In genomic region chr3:87948378-87949265, GRCm38 (mm10) we compare ENCODE assay signal across 8 mouse cellular contexts. TPM values are rescaled to one million over a fixed set of nuclear protein-coding genes. Genes with fewer than 3 reads are reported as not detected.
DNase-seq lines count a peak whose midpoint lies in the region; ATAC-seq and TF ChIP-seq lines count a peak whose summit lies in the region.

Gene Crabp2, plus strand, starts transcription at chr3:87948666.

- no peak for TF ChIP-seq EP300 in heart, adult 2 months (IDR thresholded peaks at IDR 0.05; ENCODE audit: insufficient read depth, low read depth, low read length)
- no peak for TF ChIP-seq EP300 in stomach, postnatal 0 days (optimal IDR thresholded peaks at IDR 0.05)

- H3K9me3 ChIP-seq in heart, embryonic 13.5 days: no peaks in the 10 kb centered on the region
- H3K9me3 ChIP-seq in forebrain, embryonic 15.5 days: no peaks in the 10 kb centered on the region
- H3K9me3 ChIP-seq in liver, embryonic 15.5 days (replicated peaks): no peaks in the 10 kb centered on the region
- H3K9me3 ChIP-seq in stomach, postnatal 0 days (ENCODE audit: control insufficient read depth, low read length): no peaks in the 10 kb centered on the region

- no peak for TF ChIP-seq CTCF in heart, adult 2 months (IDR thresholded peaks at IDR 0.05)
- TF ChIP-seq CTCF in stomach, postnatal 0 days (IDR thresholded peaks at IDR 0.05; ENCODE audit: low read depth): no peak

- peak within 1 kb of the TSS; percentile 71 for H3K9ac ChIP-seq in heart, embryonic 13.5 days
- H3K9ac ChIP-seq in heart, adult 2 months (ENCODE audit: low read depth, low read length): no peak within 1 kb of the TSS
- H3K9ac ChIP-seq in forebrain, embryonic 15.5 days (replicated peaks): peak within 1 kb of the TSS; percentile 40
- H3K9ac ChIP-seq in liver, embryonic 15.5 days: no peak within 1 kb of the TSS
- H3K9ac ChIP-seq in stomach, postnatal 0 days (ENCODE audit: low read length): 0 out of 2 replicates have a peak within 1 kb of the TSS, but pooled peaks have one; percentile 31

- no peak for TF ChIP-seq POLR2A in heart, adult 2 months (IDR thresholded peaks at IDR 0.05; ENCODE audit: insufficient read depth, low read depth, low read length)

- 2% methylated on average over 35 of the region's 35 CpGs for WGBS in heart, embryonic 13.5 days
- 5% methylated on average over 35 of the region's 35 CpGs for WGBS in heart, adult 2 months
- 2% methylated on average over 35 of the region's 35 CpGs for WGBS in forebrain, embryonic 15.5 days
- WGBS in liver, embryonic 15.5 days (ENCODE audit: insufficient replicate concordance): 3% methylated on average over 35 of the region's 35 CpGs
- 9% methylated on average over 35 of the region's 35 CpGs for whole genome bisulfite sequencing in stomach, postnatal 0 days

- H3K36me3 ChIP-seq in heart, embryonic 13.5 days: no peaks in the 10 kb centered on the region
- H3K36me3 ChIP-seq in heart, adult 2 months (ENCODE audit: control insufficient read depth, insufficient read depth, low read length): no peaks in the 10 kb centered on the region
- no peaks in the 10 kb centered on the region for H3K36me3 ChIP-seq in forebrain, embryonic 15.5 days
- H3K36me3 ChIP-seq in liver, embryonic 15.5 days (replicated peaks): 0 out of 2 replicates have a peak, but pooled peaks cover under 1% of the 10 kb centered on the region
- H3K36me3 ChIP-seq in stomach, postnatal 0 days (ENCODE audit: control insufficient read depth, insufficient read depth, low read length): no peaks in the 10 kb centered on the region

- H3K4me2 ChIP-seq in heart, embryonic 13.5 days: peak within 1 kb of the TSS; percentile 70
- H3K4me2 ChIP-seq in forebrain, embryonic 15.5 days (replicated peaks): peak within 1 kb of the TSS; percentile 69
- H3K4me2 ChIP-seq in liver, embryonic 15.5 days: peak within 1 kb of the TSS; percentile 44
- peak within 1 kb of the TSS; percentile 50 for H3K4me2 ChIP-seq in stomach, postnatal 0 days (replicated peaks; ENCODE audit: low read depth)

- no peaks in the 10 kb centered on the region for H3K79me2 ChIP-seq in heart, adult 2 months (replicated peaks; ENCODE audit: control insufficient read depth, insufficient read depth, low read length)

- no peak for ATAC-seq in heart, embryonic 13.5 days (ENCODE audit: extremely low read depth, insufficient number of reproducible peaks, low FRiP score, low TSS enrichment)
- no peak for ATAC-seq in forebrain, embryonic 15.5 days (replicated peaks)
- no peak for ATAC-seq in liver, embryonic 15.5 days (ENCODE audit: insufficient read depth)
- no peak for ATAC-seq in stomach, postnatal 0 days (ENCODE audit: low FRiP score, low TSS enrichment)

- no peak within 1 kb of the TSS for H3K27ac ChIP-seq in heart, embryonic 13.5 days (replicated peaks)
- no peak within 1 kb of the TSS for H3K27ac ChIP-seq in heart, adult 2 months
- no peak within 1 kb of the TSS for H3K27ac ChIP-seq in forebrain, embryonic 15.5 days (replicated peaks)
- H3K27ac ChIP-seq in liver, embryonic 15.5 days (replicated peaks): no peak within 1 kb of the TSS
- no peak within 1 kb of the TSS for H3K27ac ChIP-seq in stomach, postnatal 0 days (replicated peaks)

- H3K27me3 ChIP-seq in heart, embryonic 13.5 days (replicated peaks): peaks cover 87% of the 10 kb centered on the region
- peaks cover 10% of the 10 kb centered on the region for H3K27me3 ChIP-seq in heart, adult 2 months (ENCODE audit: control insufficient read depth, insufficient read depth, low read length)
- no peaks in the 10 kb centered on the region for H3K27me3 ChIP-seq in forebrain, embryonic 15.5 days
- H3K27me3 ChIP-seq in liver, embryonic 15.5 days: peaks cover 95% of the 10 kb centered on the region
- H3K27me3 ChIP-seq in stomach, postnatal 0 days (ENCODE audit: control insufficient read depth, insufficient read depth, low read length): no peaks in the 10 kb centered on the region

- DNase-seq in heart, adult 2 months: no peak
- DNase-seq in ES-CJ7 (ENCODE audit: low read depth, low spot score): peak; percentile 58
- DNase-seq in stomach, postnatal 0 days (ENCODE audit: low spot score): peak; percentile 31
- no peak for DNase-seq in frontal cortex, postnatal 10 days (ENCODE audit: low spot score in 2 of 2)
- DNase-seq in cerebellum, adult 9-11 months: no peak

- intact Hi-C loops in heart, adult 2 months (cut with DNase I): no loop called here

- H3K4me3 ChIP-seq in heart, embryonic 13.5 days: peak within 1 kb of the TSS; percentile 39
- H3K4me3 ChIP-seq in heart, adult 2 months: no peak within 1 kb of the TSS
- H3K4me3 ChIP-seq in forebrain, embryonic 15.5 days: peak within 1 kb of the TSS; percentile 36
- H3K4me3 ChIP-seq in liver, embryonic 15.5 days (replicated peaks): peak within 1 kb of the TSS; percentile 17
- H3K4me3 ChIP-seq in stomach, postnatal 0 days (ENCODE audit: low read depth, low read length): peak within 1 kb of the TSS; percentile 22

- peaks cover 79% of the 10 kb centered on the region for H3K4me1 ChIP-seq in heart, embryonic 13.5 days
- peaks cover 5% of the 10 kb centered on the region for H3K4me1 ChIP-seq in heart, adult 2 months (ENCODE audit: control insufficient read depth, insufficient read depth, low read length)
- peaks cover 65% of the 10 kb centered on the region for H3K4me1 ChIP-seq in forebrain, embryonic 15.5 days
- peaks cover 26% of the 10 kb centered on the region for H3K4me1 ChIP-seq in liver, embryonic 15.5 days (replicated peaks)
- H3K4me1 ChIP-seq in stomach, postnatal 0 days (replicated peaks; ENCODE audit: control insufficient read depth, insufficient read depth): peaks cover 3% of the 10 kb centered on the region

RNA-seq across cellular contexts. Expression of gene Crabp2, which starts in this region (rescaled TPM):
- 6.2 and 8.4 TPM in 2 replicates for polyA plus RNA-seq in heart, embryonic 13.5 days (2015; fragmentation: Nextera tagmentation; extraction: Ambion mirVana)
- under 1 TPM in 1 of 2 experiments, not detected in 1; 0.25 TPM for total RNA-seq in heart, adult 2 months (2021)
- polyA plus RNA-seq in heart, adult 2 months (2012; rRNA removed): not detected in 2 replicates
- 14.9 and 18.4 TPM in 2 replicates for polyA plus RNA-seq in forebrain, embryonic 15.5 days (2015; fragmentation: Nextera tagmentation; extraction: Ambion mirVana)
- 0.31 and 0.75 TPM in 2 replicates for polyA plus RNA-seq in liver, embryonic 15.5 days (2015; fragmentation: Nextera tagmentation; extraction: Ambion mirVana)
- polyA plus RNA-seq in stomach, postnatal 0 days (2015; fragmentation: Nextera tagmentation; extraction: Ambion mirVana): 40.4 and 44.3 TPM in 2 replicates

Comparison
In these comparisons a context has a peak if more than half of its experiments do, and no peak if none do; other contexts are left out.
1. H3K9ac ChIP-seq: peak in heart, embryonic 13.5 days (single experiment), forebrain, embryonic 15.5 days (single experiment) and stomach, postnatal 0 days (single experiment); none in heart, adult 2 months (single experiment) and liver, embryonic 15.5 days (single experiment).
2. DNase-seq: peak in ES-CJ7 (single experiment) and stomach, postnatal 0 days (single experiment); none in heart, adult 2 months (0 of 2), frontal cortex, postnatal 10 days (0 of 2) and cerebellum, adult 9-11 months (single experiment).
3. Peak in every context shown above with its lines, with median percentiles within 50 percentile points of each other: H3K4me2 ChIP-seq.